Mouse (Mus musculus) megakaryocyte-erythroid progenitor cell, adult 5-6 weeks (primary cell): ENCODE results near the gene Trp53rka. TPM values are rescaled to one million over a fixed set of nuclear protein-coding genes. Genes with fewer than 3 reads are reported as not detected.

Source experiments
- ATAC-seq: replicated peaks from 2 replicates; pipeline ENCODE4 v1.8.0; 2016; ENCODE audit warnings: mild to moderate bottlenecking, inconsistent platforms; ENCODE audit not compliant: severe bottlenecking, poor library complexity, low FRiP score, low TSS enrichment
- total RNA-seq, 2 experiments: library from RNA; stranded (forward) in 1 of 2; stranded (reverse) in 1 of 2; fragments of 200-1000, 215-1000 nt in 1 of 2; fragments of >200 nt in 1 of 2; fragmentation: Nextera tagmentation in 1 of 2; gene quantifications; 2 replicates each; pipeline ENCODE4 v1.2.3; 2014 to 2017

Trp53rka gene
- total RNA-seq, 2 experiments from 2014 or later: 6.4 to 18.9 TPM

DNA sequence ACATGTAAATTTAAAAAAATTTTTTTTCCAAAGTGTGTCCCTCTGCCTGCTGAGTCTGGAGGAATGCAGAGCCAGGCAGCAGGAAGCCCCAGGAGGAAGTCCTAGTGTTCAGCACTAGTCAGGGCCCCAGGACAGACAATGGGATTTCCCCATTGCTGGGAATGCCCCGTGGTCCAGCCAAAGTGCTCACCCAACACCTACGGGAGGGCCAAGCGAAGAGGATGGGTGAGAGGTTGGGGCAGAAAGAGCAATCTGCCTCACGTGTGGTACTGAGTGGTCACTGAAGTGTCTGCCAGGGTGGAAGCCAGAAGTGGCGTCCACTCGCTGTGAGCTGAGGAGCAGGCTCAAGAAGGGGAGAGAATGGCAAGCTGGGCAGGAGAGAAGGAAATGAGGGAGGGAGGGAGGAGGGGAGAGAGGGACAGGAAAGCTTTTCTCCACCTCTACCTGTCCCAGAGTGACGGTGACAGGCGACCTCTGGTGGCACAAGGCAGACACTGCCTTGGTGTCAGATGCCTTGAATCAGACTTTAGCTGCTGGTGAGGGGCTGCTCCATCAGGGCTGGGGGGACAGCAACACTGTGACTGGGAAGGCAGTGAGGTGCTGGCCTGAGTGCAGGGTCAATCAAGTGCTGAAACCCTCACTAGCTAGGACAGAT lies 6.1 kb downstream of the Trp53rka start:
- peak; percentile 76 for ATAC-seq

DNA sequence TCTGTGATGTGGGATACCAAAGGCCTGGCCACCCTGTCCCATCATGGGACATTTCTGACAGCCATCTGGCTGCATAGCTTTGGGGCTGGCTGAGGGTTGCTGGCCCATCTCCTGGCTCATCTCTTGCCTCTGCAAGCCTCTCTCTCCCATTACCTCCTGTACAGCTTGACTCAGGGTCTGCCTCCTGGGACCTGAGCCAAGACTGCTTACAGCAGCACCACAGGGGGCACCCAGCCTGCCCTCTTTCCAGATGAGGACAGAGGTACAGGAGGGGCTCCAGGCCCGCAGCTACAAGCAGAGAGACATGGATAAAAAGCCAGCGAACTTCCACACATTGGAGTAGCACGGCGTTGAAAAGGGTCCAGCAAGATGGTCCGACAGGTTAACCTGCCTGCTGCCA lies 6.7 kb downstream of the Trp53rka start:
- ATAC-seq: no peak

DNA sequence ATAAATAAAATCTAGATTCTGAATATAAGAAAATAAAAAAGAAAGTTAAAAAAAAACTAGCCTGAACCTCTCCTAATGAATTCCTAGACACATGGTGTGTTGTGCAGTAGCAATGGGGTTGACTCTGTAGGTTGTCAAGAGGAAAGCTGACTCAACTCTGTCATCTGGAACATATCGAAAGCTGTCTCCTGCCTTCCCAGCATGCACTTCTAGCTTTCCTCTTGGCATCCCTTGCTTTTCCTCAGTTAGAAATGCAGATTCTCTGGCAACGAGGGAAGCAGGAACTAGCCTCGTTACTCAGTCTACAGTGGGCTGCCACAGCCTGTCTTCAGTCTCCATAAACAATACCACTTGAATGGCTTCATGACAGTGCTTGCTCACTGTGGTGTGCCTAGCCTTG lies 7.3 kb downstream of the Trp53rka start:
- ATAC-seq: no peak

DNA sequence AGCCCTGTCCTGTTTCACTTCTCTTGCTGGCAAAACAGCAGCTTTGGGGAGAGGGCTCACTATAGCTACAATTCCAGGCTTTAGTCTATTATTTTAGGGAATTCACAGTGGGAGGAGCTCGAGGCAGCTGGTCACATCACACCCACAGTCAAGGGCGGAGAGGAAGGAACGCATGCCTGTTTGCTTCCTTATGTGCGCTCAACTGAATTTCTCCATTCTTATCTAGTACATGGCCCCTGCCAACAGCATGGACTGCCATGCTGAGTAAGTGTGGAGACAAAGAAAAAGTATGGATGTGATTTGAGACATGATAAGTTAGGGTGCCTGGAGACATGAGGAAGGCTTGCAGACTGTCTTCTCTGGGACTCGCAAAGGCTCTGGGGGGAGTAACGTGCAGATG lies 9.0 kb downstream of the Trp53rka start:
- ATAC-seq: no peak

DNA sequence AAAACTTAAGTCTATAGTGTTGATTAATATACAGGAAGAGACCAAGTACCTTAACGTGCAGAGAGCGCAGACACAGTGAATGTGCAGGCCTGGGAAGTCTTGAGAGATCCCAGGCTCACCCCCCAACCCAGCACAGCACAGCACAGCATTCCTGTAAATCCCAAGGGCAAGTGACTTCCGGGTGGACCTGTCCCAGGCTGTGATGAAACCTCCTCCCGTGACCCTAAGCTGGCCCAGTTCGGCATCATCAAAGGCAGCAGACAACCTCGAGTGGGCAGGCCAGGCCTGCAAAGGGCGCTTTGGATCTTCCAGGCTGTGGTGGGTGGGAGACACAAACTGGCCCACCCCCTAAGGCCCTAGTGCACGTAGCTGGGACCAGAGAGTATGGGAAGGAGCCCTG lies 11.1 kb downstream of the Trp53rka start:
- no peak for ATAC-seq

DNA sequence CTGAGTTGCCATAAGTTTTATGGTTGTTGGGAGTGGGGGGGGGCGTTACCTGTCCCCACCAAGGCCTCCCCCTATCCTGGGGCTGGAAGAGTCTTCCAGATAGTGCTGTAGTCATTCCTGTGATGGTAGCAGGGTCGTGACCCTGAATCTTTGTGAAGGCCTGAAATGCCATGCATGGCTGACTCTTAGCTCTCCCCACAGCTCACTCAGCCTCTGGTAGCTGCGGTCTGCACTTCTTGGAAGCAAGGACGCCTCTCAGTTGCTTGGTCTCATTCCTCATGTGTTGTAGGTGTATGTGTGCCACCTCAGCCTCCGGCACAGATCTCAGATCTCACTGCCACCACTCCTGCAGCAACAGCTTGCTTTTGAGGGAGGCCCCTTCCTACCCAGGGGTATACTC lies 17.3 kb downstream of the Trp53rka start:
- ATAC-seq: no peak

DNA sequence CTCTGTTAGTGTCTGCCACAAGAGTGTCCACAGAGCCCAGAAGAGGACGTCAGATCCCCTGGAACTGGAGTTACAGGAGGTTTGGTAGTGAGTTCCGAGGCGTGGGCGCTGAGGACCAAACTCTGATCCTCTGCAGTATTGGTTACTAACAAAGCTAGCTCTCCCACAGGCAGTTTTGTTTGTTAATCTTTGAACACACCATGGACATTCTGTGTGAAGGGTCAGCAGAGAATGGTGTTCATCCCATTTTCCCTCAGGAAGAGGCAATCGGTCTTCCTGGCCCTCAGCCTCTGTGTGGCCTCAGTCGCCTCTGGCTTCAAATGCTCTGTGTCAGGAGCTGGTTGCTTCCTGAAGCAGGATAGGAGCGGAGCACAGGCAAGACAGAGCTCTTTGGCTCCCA lies 17.7 kb downstream of the Trp53rka start:
- ATAC-seq: no peak

DNA sequence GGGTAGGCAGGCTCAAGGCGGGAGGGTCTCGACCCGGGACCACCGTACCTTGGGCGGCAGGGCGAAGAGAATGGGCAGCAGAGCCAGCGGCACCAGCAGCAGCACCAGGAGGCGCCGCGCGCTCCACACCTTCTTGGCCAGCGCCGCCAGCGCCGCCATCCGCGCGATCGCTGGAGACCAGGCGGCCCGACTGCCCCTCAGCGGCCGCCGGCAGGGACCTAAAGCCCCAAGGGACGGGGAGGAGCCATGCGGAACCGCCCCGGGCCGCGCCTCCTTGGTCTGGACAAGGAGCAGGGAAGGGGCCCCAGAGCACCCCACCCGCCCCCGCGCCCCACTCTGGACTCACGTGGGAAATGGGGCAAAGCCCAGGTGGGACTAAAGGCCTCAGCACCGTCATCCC lies 20.1 kb downstream of the Trp53rka start, which contains the start of gene Slc13a3:
Slc13a3 (minus strand) TSS at position 228 of the 400 bp plus-strand sequence.
- ATAC-seq: no peak

DNA sequence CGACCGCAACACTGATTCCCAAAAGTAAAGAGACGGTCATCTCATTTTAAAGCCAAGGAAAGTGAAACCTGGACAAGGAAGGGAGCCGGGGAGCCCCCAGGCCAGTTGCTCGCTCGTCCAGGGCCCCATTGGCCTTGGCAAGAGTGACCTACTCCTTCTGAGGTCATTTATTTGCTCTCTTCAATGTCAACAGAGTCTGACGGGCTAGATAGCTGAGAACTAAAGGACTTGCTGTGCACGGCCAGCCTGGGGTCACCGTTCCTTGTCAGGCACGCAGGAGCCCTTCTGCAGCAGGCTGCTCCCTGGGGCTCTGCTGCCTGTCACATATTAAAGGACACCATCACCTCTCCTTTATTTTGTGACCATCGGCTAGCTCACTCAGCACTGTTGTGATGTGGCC lies 21.2 kb downstream of the Trp53rka start:
- no peak for ATAC-seq

DNA sequence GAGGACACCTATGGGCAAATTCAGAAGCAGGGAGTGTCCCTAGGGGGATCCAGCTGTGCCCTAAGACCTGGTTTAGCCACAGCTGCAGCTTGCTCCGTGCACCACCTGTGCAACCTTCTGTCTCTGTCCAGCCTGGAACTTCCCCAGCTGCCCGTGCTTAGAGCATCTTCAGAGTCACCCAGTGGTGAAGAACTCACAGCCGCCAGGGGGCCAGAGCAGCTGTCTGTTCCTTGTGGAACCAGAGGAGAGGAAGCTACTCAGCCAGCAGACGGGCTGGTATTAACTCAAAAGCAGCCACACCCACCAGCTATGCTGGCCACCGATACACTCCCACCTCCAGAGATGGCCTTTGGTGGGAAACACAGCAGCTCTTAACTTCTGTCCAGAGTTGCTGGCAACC lies 23.0 kb downstream of the Trp53rka start:
- no peak for ATAC-seq

DNA sequence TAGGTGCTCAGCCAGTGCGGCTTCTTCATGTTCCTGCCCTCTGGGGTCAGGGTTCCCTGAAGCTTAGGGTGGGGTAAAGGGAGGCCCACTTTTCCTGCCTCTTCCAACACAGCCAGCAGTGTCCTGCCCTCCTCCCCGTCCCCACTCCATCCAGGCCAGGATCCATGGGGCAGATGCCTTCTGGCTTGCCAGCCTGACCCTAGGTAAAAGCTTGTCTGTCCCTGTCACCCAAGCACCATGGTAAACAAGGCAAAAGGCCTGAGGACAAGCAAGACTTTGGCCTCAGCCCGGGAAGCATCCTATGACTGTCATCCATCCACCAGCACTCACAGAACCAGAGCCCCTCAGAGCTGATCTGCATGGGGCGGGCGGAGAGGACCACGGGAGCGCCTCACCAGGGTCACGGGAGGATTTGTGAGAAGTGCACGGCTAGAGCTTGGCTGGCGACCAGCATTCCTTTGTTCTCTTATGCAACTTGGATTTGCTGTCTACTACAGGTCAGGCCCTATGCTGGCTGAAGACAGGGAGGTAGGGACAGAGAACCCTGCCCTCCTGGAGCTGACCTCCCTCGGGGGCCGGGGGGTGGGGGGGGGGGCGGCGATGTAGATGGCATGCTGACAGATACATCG lies 25.2 kb downstream of the Trp53rka start:
- ATAC-seq: no peak

DNA sequence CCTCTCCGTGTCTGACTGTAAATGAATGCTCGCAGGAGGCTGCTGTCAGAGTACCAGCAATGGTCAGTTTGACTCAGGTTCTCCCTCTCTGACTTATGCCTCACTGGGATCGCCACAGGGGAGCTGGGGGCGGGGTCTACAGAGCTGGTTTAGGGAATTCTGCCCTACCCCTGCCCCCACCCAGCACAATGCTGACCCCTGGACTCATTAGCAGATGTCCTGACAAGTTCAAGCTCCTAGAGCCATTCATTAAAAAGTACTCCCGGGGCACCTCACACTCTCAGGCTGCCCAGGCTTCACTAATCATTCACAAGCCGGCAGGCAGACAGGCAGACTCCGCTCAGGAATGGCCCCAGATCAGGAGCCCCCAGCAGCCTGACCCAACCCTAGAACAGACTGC lies 33.5 kb downstream of the Trp53rka start:
- ATAC-seq: no peak

DNA sequence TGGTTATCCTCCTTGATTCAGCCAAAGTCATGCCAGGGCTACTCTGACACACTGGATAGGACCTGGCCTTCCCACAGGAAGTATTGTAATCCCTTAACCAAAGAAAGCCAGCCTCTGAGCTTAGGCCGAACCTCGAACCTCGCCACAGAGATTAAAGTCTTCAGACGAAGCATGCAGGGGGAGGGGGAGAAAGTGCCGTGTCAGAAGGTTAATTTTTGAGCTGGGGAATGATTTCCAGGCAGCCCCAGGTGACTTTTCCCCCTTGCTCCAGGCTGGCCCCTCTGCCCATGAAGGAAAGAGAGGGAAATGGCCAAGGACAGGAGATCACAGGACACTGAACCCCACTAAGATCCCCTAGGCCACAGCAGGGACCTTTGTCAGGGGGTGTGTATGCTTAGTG lies 34.9 kb downstream of the Trp53rka start:
- no peak for ATAC-seq

DNA sequence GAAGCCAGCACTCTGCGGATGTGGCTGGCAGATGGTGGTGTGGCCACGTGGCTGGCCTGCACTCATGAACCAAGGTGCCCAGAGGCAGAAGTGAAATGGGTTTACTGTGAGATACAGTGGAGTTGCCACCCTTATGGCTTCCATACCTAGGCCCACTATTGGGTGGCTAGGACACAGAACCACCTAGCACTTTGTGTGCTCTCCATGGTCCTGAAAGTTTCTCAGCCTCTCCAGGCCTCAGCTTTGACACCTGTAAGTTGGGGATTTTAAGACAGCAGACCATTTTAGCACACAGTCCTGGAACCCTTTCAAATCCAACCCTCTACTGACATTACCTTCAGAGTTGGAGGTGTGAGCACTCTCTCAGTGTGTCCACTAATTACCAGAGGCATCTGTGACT lies 36.4 kb downstream of the Trp53rka start:
- ATAC-seq: peak; percentile 52; the same call in 1 of the 2 replicates

DNA sequence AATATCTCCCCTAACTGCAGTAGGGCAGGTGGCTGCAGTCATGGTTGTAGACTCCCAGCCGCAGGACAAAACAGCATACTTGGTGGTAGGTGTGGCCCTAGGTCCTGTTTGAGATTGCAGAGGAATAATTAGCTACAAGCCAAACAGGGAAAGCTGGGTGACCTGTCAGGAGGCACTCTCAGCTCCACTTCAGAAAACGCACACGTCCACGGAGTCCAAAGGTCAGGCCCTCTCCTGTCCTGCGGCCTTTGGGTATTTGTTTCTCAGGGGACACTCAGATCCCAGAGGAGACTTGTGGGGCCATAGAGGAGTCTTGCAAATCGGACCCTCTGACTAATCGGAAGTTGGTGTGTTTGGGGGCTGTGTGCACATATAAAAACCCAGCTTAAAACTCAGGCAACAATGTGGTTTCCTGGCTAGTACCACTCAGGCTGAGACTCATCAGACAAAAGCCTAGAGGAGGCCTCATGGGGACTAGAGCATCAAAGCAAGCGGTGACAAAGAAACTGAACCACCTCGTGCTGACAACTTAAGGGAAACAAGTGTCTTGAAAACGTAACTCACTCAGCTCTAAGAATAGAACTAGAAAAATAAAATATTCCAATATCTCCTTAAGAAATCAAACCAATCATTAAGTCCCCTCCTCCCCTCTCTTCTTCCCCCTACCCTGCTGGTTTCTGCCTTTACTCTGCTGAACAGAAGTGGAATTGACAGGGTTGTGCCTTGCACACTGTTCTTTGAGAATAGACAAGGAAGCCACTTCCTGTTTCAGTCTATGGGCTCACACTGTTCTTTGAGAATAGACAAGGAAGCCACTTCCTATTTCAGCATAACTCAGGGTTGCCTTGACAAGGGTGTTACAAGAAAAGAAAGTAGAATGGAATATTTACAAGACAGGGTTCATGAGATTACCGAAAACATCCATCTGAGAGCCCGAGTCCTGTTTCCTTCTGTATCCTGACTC lies 40.1 kb downstream of the Trp53rka start:
- no peak for ATAC-seq

DNA sequence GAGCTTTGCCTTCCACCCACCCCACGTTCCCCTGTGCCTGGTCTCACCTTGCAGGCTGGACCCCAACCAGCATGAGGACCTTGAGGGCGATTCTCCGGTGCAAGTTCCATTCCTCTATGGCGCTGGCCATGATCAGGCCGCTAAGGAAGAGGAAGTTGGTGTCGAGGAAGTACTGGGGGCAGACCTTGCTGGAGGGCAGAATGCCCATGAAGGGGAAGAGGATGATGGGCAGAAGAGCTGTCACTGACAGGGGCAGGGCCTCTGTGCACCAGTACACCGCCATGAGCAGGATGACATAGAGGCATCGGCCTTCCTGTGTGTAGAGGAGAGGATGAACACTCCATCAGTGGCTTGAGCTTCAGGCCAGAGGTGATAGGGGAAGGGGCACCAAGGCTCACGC lies 44.6 kb downstream of the Trp53rka start:
- no peak for ATAC-seq

DNA sequence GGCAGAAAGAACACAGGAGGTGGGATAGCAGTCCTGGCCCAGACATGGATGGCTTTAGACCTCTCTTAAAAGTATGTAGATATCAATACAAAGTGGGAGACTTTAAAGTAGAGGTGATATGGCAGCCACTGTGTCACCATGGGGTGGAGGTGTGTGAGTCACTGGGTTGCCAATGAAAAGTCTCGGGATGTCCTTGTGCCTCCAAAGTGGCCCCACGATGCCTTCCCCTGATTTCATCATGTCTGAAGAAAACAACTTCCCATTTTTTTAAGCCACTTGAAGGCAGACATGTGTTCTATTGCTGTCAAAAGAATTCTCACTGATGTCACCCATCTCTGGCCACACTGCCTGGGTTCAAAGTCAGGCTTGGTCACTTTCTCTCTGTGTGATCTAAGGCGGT lies 48.3 kb downstream of the Trp53rka start:
- ATAC-seq: no peak

DNA sequence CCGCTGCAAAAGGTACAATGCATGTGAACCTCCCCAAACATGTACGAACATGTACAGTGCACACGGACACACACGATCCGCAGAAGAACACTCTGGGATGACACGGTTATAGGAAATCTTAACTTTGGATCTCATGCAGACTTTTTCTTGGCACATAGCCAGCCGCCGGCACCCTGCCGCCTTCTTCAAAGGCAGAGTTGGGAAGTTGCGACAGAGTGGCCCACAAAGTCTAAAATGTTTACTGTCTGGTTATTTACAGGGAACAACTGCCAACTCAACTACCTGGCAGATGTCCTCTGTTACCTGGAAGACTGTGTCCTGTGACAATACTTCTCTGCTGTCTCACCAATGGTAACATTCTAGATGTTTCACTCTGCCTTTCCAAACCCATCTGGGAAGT lies 50.1 kb downstream of the Trp53rka start:
- ATAC-seq: no peak

DNA sequence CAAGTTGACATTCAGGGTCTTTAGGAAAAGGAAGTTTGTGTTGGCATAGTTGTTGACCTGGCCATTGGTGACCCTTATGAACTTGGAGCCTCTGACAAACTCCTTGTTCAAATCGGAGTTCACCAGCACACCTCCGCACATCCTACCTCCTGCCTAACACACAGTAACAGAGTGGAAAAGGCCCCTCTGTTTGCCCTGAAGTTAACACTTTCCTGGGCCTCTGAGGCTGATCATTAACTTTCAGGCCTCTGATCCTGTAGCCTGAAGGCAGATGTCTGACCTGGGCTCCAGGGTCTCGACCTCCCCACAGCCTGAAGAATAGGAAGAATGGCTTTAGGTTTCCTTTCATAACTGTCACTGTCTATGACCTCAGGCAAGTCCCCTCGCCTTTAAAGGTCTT lies 51.5 kb downstream of the Trp53rka start:
- no peak for ATAC-seq
